In the genomic region with DNA sequence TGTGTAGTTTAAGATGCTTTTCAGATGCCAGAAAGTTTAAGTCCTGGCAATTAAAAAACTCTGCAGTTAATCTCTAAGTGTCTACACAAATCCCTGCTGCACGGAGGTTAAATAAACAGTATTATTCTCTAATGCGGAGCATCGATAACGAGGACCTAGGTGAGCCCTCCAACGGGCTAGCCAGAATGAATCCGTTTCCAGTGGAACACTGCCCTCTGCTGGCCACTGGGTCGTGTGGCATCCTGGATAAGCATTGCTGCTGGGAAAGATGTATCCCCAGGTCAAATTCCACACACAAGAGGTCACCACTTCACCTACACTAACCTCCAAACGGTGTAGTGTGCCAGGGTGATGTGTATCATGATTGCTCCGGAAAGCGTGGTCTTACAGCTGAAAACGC, we compare ENCODE assay signal across 8 mouse cellular contexts. TPM values are rescaled to one million over a fixed set of nuclear protein-coding genes. Genes with fewer than 3 reads are reported as not detected.
DNase-seq lines count a peak whose midpoint lies in the region; ATAC-seq and TF ChIP-seq lines count a peak whose summit lies in the region.

No protein-coding gene starts in this region.

- H3K4me2 ChIP-seq in CH12.LX (ENCODE audit: insufficient read depth, low read depth, poor library complexity, severe bottlenecking) = no peak overlapping the region
- H3K4me2 ChIP-seq in heart, embryonic 13.5 days = peak overlapping the region; percentile 36; the same call in 1 of the 2 replicates
- no peak overlapping the region for H3K4me2 ChIP-seq in lung, embryonic 14.5 days

- H3K4me1 ChIP-seq in CH12.LX (ENCODE audit: control insufficient read depth in 1 of 2, insufficient read depth in 2 of 2) = peaks cover 0 to 17% of the 10 kb centered on the region in 2 experiments; a peak in 2 of 4 replicates
- peaks cover 16% of the 10 kb centered on the region for H3K4me1 ChIP-seq in heart, embryonic 13.5 days
- H3K4me1 ChIP-seq in lung, embryonic 14.5 days (ENCODE audit: insufficient read depth) = no peaks in the 10 kb centered on the region
- peaks cover 2% of the 10 kb centered on the region for H3K4me1 ChIP-seq in olfactory bulb, adult 2 months (ENCODE audit: control insufficient read depth, insufficient read depth, low read length)
- H3K4me1 ChIP-seq in thymus, adult 2 months (replicated peaks; ENCODE audit: control insufficient read depth, insufficient read depth, low read length) = no peaks in the 10 kb centered on the region

- no peak for TF ChIP-seq EP300 in CH12.LX (IDR thresholded peaks at IDR 0.05; ENCODE audit: low read length)

- dilution Hi-C loops in CH12.LX (cut with MboI; ENCODE audit: extremely low pct_ligation_motif_present, extremely low pct_unique_long_range_greater_than_20kb, low sequenced_read_pairs) = no loop called here

- H3K27ac ChIP-seq in CH12.LX (ENCODE audit: insufficient read depth, low read depth) = no peak overlapping the region
- H3K27ac ChIP-seq in heart, embryonic 13.5 days (replicated peaks) = no peak overlapping the region
- no peak overlapping the region for H3K27ac ChIP-seq in lung, embryonic 14.5 days (ENCODE audit: low read depth)
- no peak overlapping the region for H3K27ac ChIP-seq in olfactory bulb, adult 2 months (ENCODE audit: insufficient read depth, low read depth, low read length)
- H3K27ac ChIP-seq in thymus, adult 2 months (ENCODE audit: control insufficient read depth, insufficient read depth, low read length) = no peak overlapping the region

- no peaks in the 10 kb centered on the region for H3K79me2 ChIP-seq in CH12.LX (replicated peaks; ENCODE audit: control insufficient read depth, extremely low read depth, insufficient read depth, poor library complexity, severe bottlenecking)

- no peaks in the 10 kb centered on the region for H3K36me3 ChIP-seq in CH12.LX (replicated peaks in 1 of 2; ENCODE audit: control insufficient read depth in 1 of 2, insufficient read depth in 1 of 2, low read length in 1 of 2)
- 0 out of 2 replicates have a peak, but pooled peaks cover 3% of the 10 kb centered on the region for H3K36me3 ChIP-seq in heart, embryonic 13.5 days
- H3K36me3 ChIP-seq in lung, embryonic 14.5 days (ENCODE audit: insufficient read depth) = no peaks in the 10 kb centered on the region
- H3K36me3 ChIP-seq in thymus, adult 2 months (ENCODE audit: control insufficient read depth, insufficient read depth, low read length) = no peaks in the 10 kb centered on the region

- ATAC-seq in heart, embryonic 13.5 days (ENCODE audit: extremely low read depth, insufficient number of reproducible peaks, low FRiP score, low TSS enrichment) = no peak
- peak; percentile 50; the same call in 1 of the 2 replicates for ATAC-seq in lung, embryonic 14.5 days (ENCODE audit: insufficient read depth)

- peak; percentile 71 for DNase-seq in CH12.LX (ENCODE audit: extremely low read depth)
- peak; percentile 88 for DNase-seq in brain, embryonic 14.5 days (ENCODE audit: low read depth)
- peak; percentile 29 for DNase-seq in fibroblast of lung, adult 2 months (ENCODE audit: low read depth)
- peak; percentile 88 for DNase-seq in kidney, postnatal 10 days
- peak; percentile 90 for DNase-seq in lung, embryonic 14.5 days
- peak; percentile 69 for DNase-seq in thymus, adult 2 months

- no peak for TF ChIP-seq POLR2A in CH12.LX (IDR thresholded peaks at IDR 0.05; ENCODE audit: low read depth, low read length)
- TF ChIP-seq POLR2A in brain, embryonic 14.5 days (IDR thresholded peaks at IDR 0.05; ENCODE audit: borderline replicate concordance, extremely low read depth, insufficient read depth, insufficient read length, poor library complexity, severe bottlenecking) = no peak
- no peak for TF ChIP-seq POLR2A in olfactory bulb, adult 2 months (IDR thresholded peaks at IDR 0.05; ENCODE audit: insufficient read depth, low read depth, low read length)
- TF ChIP-seq POLR2A in thymus, adult 2 months (IDR thresholded peaks at IDR 0.05; ENCODE audit: control insufficient read depth, extremely low read depth, insufficient read depth, low read length, poor library complexity) = no peak

- no peak overlapping the region for H3K4me3 ChIP-seq in CH12.LX (replicated peaks in 1 of 3; ENCODE audit: low read depth in 2 of 3, low read length in 2 of 3, poor library complexity in 1 of 3)
- no peak overlapping the region for H3K4me3 ChIP-seq in heart, embryonic 13.5 days
- no peak overlapping the region for H3K4me3 ChIP-seq in lung, embryonic 14.5 days (ENCODE audit: low read depth, low read length)
- no peak overlapping the region for H3K4me3 ChIP-seq in olfactory bulb, adult 2 months (ENCODE audit: insufficient read depth, low read depth, low read length)
- no peak overlapping the region for H3K4me3 ChIP-seq in thymus, adult 2 months (ENCODE audit: control insufficient read depth, insufficient read depth, low read length)

- H3K27me3 ChIP-seq in CH12.LX (replicated peaks) = no peaks in the 10 kb centered on the region
- H3K27me3 ChIP-seq in heart, embryonic 13.5 days (replicated peaks) = peaks cover 7% of the 10 kb centered on the region; the same call in 1 of the 2 replicates
- no peaks in the 10 kb centered on the region for H3K27me3 ChIP-seq in lung, embryonic 14.5 days (ENCODE audit: insufficient read depth, low read length)
- H3K27me3 ChIP-seq in thymus, adult 2 months (ENCODE audit: control insufficient read depth, insufficient read depth, low read length) = no peaks in the 10 kb centered on the region

- H3K9ac ChIP-seq in CH12.LX (ENCODE audit: insufficient read depth, low read depth) = no peak overlapping the region
- no peak overlapping the region for H3K9ac ChIP-seq in heart, embryonic 13.5 days
- H3K9ac ChIP-seq in lung, embryonic 14.5 days = no peak overlapping the region

- no peaks in the 10 kb centered on the region for H3K9me3 ChIP-seq in CH12.LX (replicated peaks; ENCODE audit: low read length)
- peaks cover 3% of the 10 kb centered on the region; the same call in 1 of the 2 replicates for H3K9me3 ChIP-seq in heart, embryonic 13.5 days
- H3K9me3 ChIP-seq in lung, embryonic 14.5 days (ENCODE audit: low read depth, low read length) = no peaks in the 10 kb centered on the region; the same call in 1 of the 2 replicates

- peak; percentile 94 for TF ChIP-seq RAD21 in CH12.LX (IDR thresholded peaks at IDR 0.05; ENCODE audit: low read depth, low read length)

- in situ Hi-C loops in CH12.LX (cut with MboI; ENCODE audit: low pct_ligation_motif_present, low pct_unique_long_range_greater_than_20kb, low sequenced_read_pairs) = no loop called here

- TF ChIP-seq CTCF in CH12.LX (conservative IDR thresholded peaks at IDR 0.05 in 1 of 2, IDR thresholded peaks at IDR 0.05 in 1 of 2; ENCODE audit: low read depth in 2 of 2, low read length in 2 of 2) = peak; percentile 92 to 98
- peak; percentile 98 for TF ChIP-seq CTCF in brain, embryonic 14.5 days (IDR thresholded peaks at IDR 0.05; ENCODE audit: borderline replicate concordance, extremely low read depth, insufficient read depth, insufficient read length)
- TF ChIP-seq CTCF in lung, embryonic 14.5 days (IDR thresholded peaks at IDR 0.05; ENCODE audit: low read depth) = peak; percentile 96
- TF ChIP-seq CTCF in olfactory bulb, adult 2 months (IDR thresholded peaks at IDR 0.05; ENCODE audit: insufficient read depth, low read depth, low read length) = peak; percentile 80
- TF ChIP-seq CTCF in thymus, adult 2 months (IDR thresholded peaks at IDR 0.05; ENCODE audit: borderline replicate concordance, control insufficient read depth, extremely low read depth, insufficient read depth, low read length, poor library complexity) = peak; percentile 81; the same call in 1 of the 2 replicates

- WGBS in heart, embryonic 13.5 days = 5% methylated on average over 11 of the region's 11 CpGs
- 2% methylated on average over 11 of the region's 11 CpGs for WGBS in lung, embryonic 14.5 days
- WGBS in olfactory bulb, adult 2 months = 7% methylated on average over 11 of the region's 11 CpGs
- WGBS in thymus, adult 2 months = 21% methylated on average over 11 of the region's 11 CpGs

TF ChIP-seq in CH12.LX, 34 proteins besides CTCF, POLR2A, EP300 and RAD21 (continues in another document):
- TF ChIP-seq JUN (IDR thresholded peaks at IDR 0.05; ENCODE audit: insufficient read depth, low read depth, low read length) (no peak), CHD2 (IDR thresholded peaks at IDR 0.05; ENCODE audit: low read length) (no peak), NRF1 (IDR thresholded peaks at IDR 0.05; ENCODE audit: low read depth, low read length) (no peak), SMC3 (IDR thresholded peaks at IDR 0.05; ENCODE audit: low read depth, low read length) (peak; percentile 87), BHLHE40 (IDR thresholded peaks at IDR 0.05; ENCODE audit: low read depth, low read length) (no peak), USF1 (IDR thresholded peaks at IDR 0.05; ENCODE audit: low read depth, low read length) (no peak), HCFC1 (IDR thresholded peaks at IDR 0.05; ENCODE audit: low read depth, low read length) (no peak), ZC3H11A (IDR thresholded peaks at IDR 0.05; ENCODE audit: low read depth, low read length) (peak; percentile 36; the same call in 1 of the 2 replicates), MXI1 (IDR thresholded peaks at IDR 0.05; ENCODE audit: low read depth, low read length) (no peak), TBP (conservative IDR thresholded peaks at IDR 0.05; ENCODE audit: low read depth, low read length) (no peak), GABPA (IDR thresholded peaks at IDR 0.05; ENCODE audit: insufficient replicate concordance, low read depth, low read length) (no peak)

RNA-seq across cellular contexts. Expression of gene Ube2cbp, which starts 15.2 kb away (rescaled TPM):
- total RNA-seq in CH12.LX (2012; rRNA removed) (3.1 and 3.3 TPM in 2 replicates), CH12.LX (2014; rRNA removed) (5.9 and 6.4 TPM in 2 replicates)
- 5.4 and 5.5 TPM in 2 replicates for polyA plus RNA-seq in CH12.LX (2012; ENCODE audit: insufficient read length, low read depth)
- polyA plus RNA-seq in brain, embryonic 14.5 days (2012; rRNA removed) = 4.9 and 5.1 TPM in 2 replicates
- 4.6 and 4.7 TPM in 2 replicates for polyA plus RNA-seq in heart, embryonic 13.5 days (2015; fragmentation: Nextera tagmentation; extraction: Ambion mirVana)
- polyA plus RNA-seq in lung, embryonic 14.5 days (2014; fragmentation: Nextera tagmentation; extraction: Ambion mirVana) = 6.1 and 7.2 TPM in 2 replicates
- not detected in 2 replicates for polyA plus RNA-seq in olfactory bulb, adult 2 months (2012; ENCODE audit: insufficient read depth, insufficient read length, low replicate concordance, missing spikeins)
- polyA plus RNA-seq in thymus, adult 2 months (2012; rRNA removed) = 2.2 and 2.7 TPM in 2 replicates

RNA-seq across cellular contexts. Expression of gene Dop1a, which starts 17.4 kb away (rescaled TPM):
- 19.0 and 19.4 TPM in 2 replicates for total RNA-seq in CH12.LX (2012; rRNA removed)
- total RNA-seq in CH12.LX (2014; rRNA removed) = 16.1 and 18.2 TPM in 2 replicates
- 15.0 and 18.7 TPM in 2 replicates for polyA plus RNA-seq in CH12.LX (2012; ENCODE audit: insufficient read length, low read depth)
- polyA plus RNA-seq in brain, embryonic 14.5 days (2012; rRNA removed) = 37.1 and 47.3 TPM in 2 replicates
- 8.8 and 8.9 TPM in 2 replicates for polyA plus RNA-seq in heart, embryonic 13.5 days (2015; fragmentation: Nextera tagmentation; extraction: Ambion mirVana)
- polyA plus RNA-seq in lung, embryonic 14.5 days (2014; fragmentation: Nextera tagmentation; extraction: Ambion mirVana) = 15.5 and 19.3 TPM in 2 replicates
- polyA plus RNA-seq in olfactory bulb, adult 2 months (2012; ENCODE audit: insufficient read depth, insufficient read length, low replicate concordance, missing spikeins) = not detected in 2 replicates
- 17.3 and 19.7 TPM in 2 replicates for polyA plus RNA-seq in thymus, adult 2 months (2012; rRNA removed)

Comparison
In these comparisons a context has a peak if more than half of its experiments do, and no peak if none do; other contexts are left out.
1. DNase-seq: peak in every context shown above with its lines; median percentile 90 in lung, embryonic 14.5 days; 88 in brain, embryonic 14.5 days; 88 in kidney, postnatal 10 days; 71 in CH12.LX; 69 in thymus, adult 2 months; 29 in fibroblast of lung, adult 2 months.